Mouse (Mus musculus) spleen, adult 2 months (tissue): ENCODE measurements around the gene Cdc123. TPM values are rescaled to one million over a fixed set of nuclear protein-coding genes. Genes with fewer than 3 reads are reported as not detected.
"Not testable (repeated sequence)": the region's sequence is repeated elsewhere in the genome, so short reads cannot be mapped to it uniquely, and the experiment has no call there.

ENCODE experiments used
- DNase-seq, 2 experiments: peaks; one replicate each; pipeline versions ENCODE4 v3.0.0 to v3.0.0-alpha.2; 2012 to 2021; ENCODE audit warnings: low spot score in 2 of 2, low read depth in 1 of 2
- H3K27ac ChIP-seq: fragments of 200-500 bp; 2 replicates; pipeline ENCODE4 v1.5.1; 2012; ENCODE audit warnings: low read length, inconsistent platforms; ENCODE audit not compliant: insufficient read depth
- H3K27me3 ChIP-seq: fragments of 200-500 bp; 2 replicates; pipeline ENCODE4 v1.6.1; 2012; ENCODE audit warnings: mild to moderate bottlenecking, moderate library complexity, low read length, inconsistent platforms; ENCODE audit not compliant: control insufficient read depth, insufficient read depth
- H3K36me3 ChIP-seq: fragments of 200-500 bp; 2 replicates; pipeline ENCODE4 v1.6.1; 2012; ENCODE audit warnings: mild to moderate bottlenecking, low read length, inconsistent platforms; ENCODE audit not compliant: control insufficient read depth, insufficient read depth
- H3K4me1 ChIP-seq: fragments of 200-500 bp; 2 replicates; pipeline ENCODE4 v1.6.1; 2011; ENCODE audit warnings: inconsistent platforms; ENCODE audit not compliant: control insufficient read depth, insufficient read depth, insufficient read length
- H3K4me3 ChIP-seq: fragments of 200-500 bp; 2 replicates; pipeline ENCODE4 v1.5.1; 2011; ENCODE audit warnings: mild to moderate bottlenecking, inconsistent platforms; ENCODE audit not compliant: insufficient read depth, insufficient read length; ENCODE audit errors: extremely low read depth
- CTCF ChIP-seq: fragments of 200-500 bp; IDR thresholded peaks from 2 replicates; pipeline ENCODE4 v1.5.1; 2011; ENCODE audit warnings: mild to moderate bottlenecking, inconsistent platforms; ENCODE audit not compliant: insufficient read depth, insufficient read length, insufficient replicate concordance; ENCODE audit errors: extremely low read depth
- POLR2A ChIP-seq: fragments of 200-500 bp; IDR thresholded peaks from 2 replicates; pipeline ENCODE4 v1.6.1; 2011; ENCODE audit warnings: low read depth, low read length, inconsistent platforms
- WGBS: fragments of 180-500 bp; shearing (Covaris S2); methylation state at CpG from one replicate; pipeline ENCODE4 v1.1.7; 2018; 5-methylcytosine and 5-hydroxymethylcytosine counted together
- polyA plus RNA-seq: library from polyadenylated mRNA; depleted of rRNA; stranded (reverse); fragments of >200 nt; gene quantifications from 2 replicates; pipeline ENCODE4 v1.2.3, GENCODE M21; 2012

The Cdc123 gene
- polyA plus RNA-seq, 1 experiment, result 29.2 TPM

GRCm38 (mm10) chr2:5824685-5825084 lies 20.3 kb downstream of the Cdc123 start:
- Histone ChIP-seq H3K36me3 (peaks cover 20% of the 10 kb centered on the region), H3K27ac (peak overlapping the region; percentile 28), H3K4me1 (peaks cover 5% of the 10 kb centered on the region; the same call in 1 of the 2 replicates), H3K27me3 (no peaks in the 10 kb centered on the region), H3K4me3 (no peak overlapping the region)
- DNase-seq, result no peak
- TF ChIP-seq CTCF (no peak), POLR2A (no peak)
- WGBS, result 38% methylated on average over 5 of the region's 5 CpGs

- TF ChIP-seq POLR2A (no peak), CTCF (peak; percentile 12; the same call in 1 of the 2 replicates)
- H3K27me3 ChIP-seq, result no peaks in the 10 kb centered on the region
- no peak for DNase-seq
- no peak overlapping the region; the same call in 1 of the 2 replicates for H3K27ac ChIP-seq
- H3K4me1 ChIP-seq, result peaks cover 5% of the 10 kb centered on the region; the same call in 1 of the 2 replicates
- H3K4me3 ChIP-seq, result no peak overlapping the region
- WGBS, result 21% methylated on average over 1 of the region's 1 CpGs
- peaks cover 21% of the 10 kb centered on the region for H3K36me3 ChIP-seq
Observed at GRCm38 (mm10) chr2:5824213-5824612, 20.8 kb downstream of the Cdc123 start.

GRCm38 (mm10) chr2:5822449-5822848 lies 22.5 kb downstream of the Cdc123 start:
- H3K27me3 ChIP-seq, result no peaks in the 10 kb centered on the region
- no peak for DNase-seq
- 95% methylated on average over 6 of the region's 6 CpGs for WGBS
- H3K27ac ChIP-seq, result no peak overlapping the region
- H3K36me3 ChIP-seq, result peaks cover 24% of the 10 kb centered on the region
- peaks cover 5% of the 10 kb centered on the region; the same call in 1 of the 2 replicates for H3K4me1 ChIP-seq
- H3K4me3 ChIP-seq, result no peak overlapping the region
- TF ChIP-seq CTCF (no peak), POLR2A (no peak)

GRCm38 (mm10) chr2:5821264-5821663 lies 23.7 kb downstream of the Cdc123 start:
- TF ChIP-seq POLR2A (no peak), CTCF (no peak)
- Histone ChIP-seq H3K36me3 (peaks cover 21% of the 10 kb centered on the region), H3K27ac (no peak overlapping the region), H3K4me1 (peaks cover 5% of the 10 kb centered on the region; the same call in 1 of the 2 replicates), H3K27me3 (no peaks in the 10 kb centered on the region), H3K4me3 (no peak overlapping the region)
- DNase-seq, result no peak
- WGBS, result 98% methylated on average over 10 of the region's 10 CpGs

GRCm38 (mm10) chr2:5811235-5811782 lies 33.7 kb downstream of the Cdc123 start:
- Histone ChIP-seq H3K4me1 (peaks cover 4% of the 10 kb centered on the region; the same call in 1 of the 2 replicates), H3K27ac (no peak overlapping the region), H3K4me3 (no peak overlapping the region), H3K36me3 (peaks cover 13% of the 10 kb centered on the region), H3K27me3 (no peaks in the 10 kb centered on the region)
- no peak for DNase-seq
- 85% methylated on average over 5 of the region's 5 CpGs for WGBS
- TF ChIP-seq CTCF (no peak), POLR2A (no peak)

GRCm38 (mm10) chr2:5810036-5810718 lies 34.8 kb downstream of the Cdc123 start:
- DNase-seq, result no peak
- Histone ChIP-seq H3K4me1 (peaks cover 5% of the 10 kb centered on the region), H3K4me3 (no peak overlapping the region), H3K27me3 (no peaks in the 10 kb centered on the region), H3K27ac (no peak overlapping the region), H3K36me3 (peaks cover 13% of the 10 kb centered on the region)
- WGBS, result 94% methylated on average over 5 of the region's 5 CpGs
- TF ChIP-seq CTCF (no peak), POLR2A (no peak)

GRCm38 (mm10) chr2:5806201-5806600 lies 38.8 kb downstream of the Cdc123 start:
- H3K36me3 ChIP-seq, result peaks cover 11% of the 10 kb centered on the region
- WGBS, result 85% methylated on average over 3 of the region's 3 CpGs
- peak; percentile 16; the same call in 1 of the 2 replicates for TF ChIP-seq CTCF
- peak in 1 of 2 experiments; percentile 55 for DNase-seq
- peaks cover 13% of the 10 kb centered on the region for H3K4me1 ChIP-seq
- H3K4me3 ChIP-seq, H3K27me3 ChIP-seq, H3K27ac ChIP-seq: not testable (repeated sequence)
